Mouse (Mus musculus): ENCODE measurements around the gene E2f3.

- TF ChIP-seq CTCF (IDR thresholded peaks at IDR 0.05; ENCODE audit: low read depth, low read length) (no peak), POLR2A (IDR thresholded peaks at IDR 0.05; ENCODE audit: insufficient read depth, low read length) (no peak)
These were observed 40.8 kb downstream of the E2f3 start for GRCm38 (mm10) chr13:29944915-29945570.
